In genomic region chr2:158642587-158642986, GRCm38 (mm10) we compare ENCODE assay signal across 19 mouse cellular contexts. TPM values are rescaled to one million over a fixed set of nuclear protein-coding genes. Genes with fewer than 3 reads are reported as not detected.
"Had no signal": no experiment of that assay in that cellular context is flagged by ENCODE, and none has a peak within 500 bp of the region (broad histone marks: within the 10 kb centered on the region; RNA-seq: fewer than 3 reads in every experiment).

No protein-coding gene starts in this region.

- H3K27ac ChIP-seq: gastrocnemius, adult 2 months; heart, adult 2 months; hindbrain, embryonic 10.5 days; hindbrain, embryonic 12.5 days; hindbrain, embryonic 14.5 days; intestine, embryonic 15.5 days; layer of hippocampus, adult 2 months; limb, embryonic 13.5 days; limb, embryonic 15.5 days; liver, embryonic 12.5 days; liver, embryonic 14.5 days had no signal

- ATAC-seq: intestine, embryonic 15.5 days; intestine, postnatal 0 days; liver, embryonic 12.5 days had no signal

- H3K4me3 ChIP-seq: gastrocnemius, adult 2 months; heart, adult 2 months; hindbrain, embryonic 10.5 days; hindbrain, embryonic 12.5 days; intestine, embryonic 15.5 days; layer of hippocampus, adult 2 months; limb, embryonic 13.5 days; limb, embryonic 15.5 days; liver, embryonic 12.5 days had no signal

- DNase-seq: gastrocnemius, postnatal 25 days had no signal

RNA-seq across cellular contexts. Expression of gene Slc32a1, which starts 32.0 kb away (rescaled TPM):
- total RNA-seq: gastrocnemius, adult 2 months; gastrocnemius, postnatal 25 days; gastrocnemius, postnatal 4 days; granulocyte monocyte progenitor cell, adult 5-6 weeks; heart, adult 2 months; heart, postnatal 10 days; heart, postnatal 25 days; heart, postnatal 4 days; liver, adult 2 months had no signal
